Comparison of ENCODE assay signal across 8 mouse cellular contexts in the genomic region with DNA sequence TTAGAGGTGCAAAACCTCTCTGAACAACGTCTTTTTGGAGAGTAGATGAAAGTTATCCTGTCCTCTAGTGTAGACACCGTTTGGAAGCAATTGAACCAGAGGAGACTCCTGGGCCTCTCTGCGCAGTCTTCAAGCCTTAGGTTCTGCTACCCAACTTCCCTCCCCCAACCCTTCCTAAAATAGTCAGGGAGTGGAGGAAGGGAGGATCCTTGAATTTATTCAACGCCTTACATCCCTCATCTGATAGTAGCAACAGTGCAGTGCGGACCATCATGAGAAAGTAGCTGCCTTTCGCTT. TPM values are rescaled to one million over a fixed set of nuclear protein-coding genes. Genes with fewer than 3 reads are reported as not detected.
DNase-seq lines count a peak whose midpoint lies in the region; ATAC-seq lines count a peak whose summit lies in the region.

No protein-coding gene starts in this region.

- no peak for DNase-seq in cerebellum, postnatal 14 days
- no peak for DNase-seq in embryonic facial prominence, embryonic 10.5 days (ENCODE audit: low spot score)
- DNase-seq in lung, postnatal 10 days, result peak; percentile 24
- no peak for DNase-seq in thymus, postnatal 0 days (ENCODE audit: low spot score)
- DNase-seq in adrenal gland, adult 18-20 months (ENCODE audit: low spot score in 2 of 2), result no peak
- DNase-seq in layer of hippocampus, postnatal 25 days (ENCODE audit: extremely low spot score in 1 of 2, low spot score in 1 of 2), result no peak

- peak overlapping the region; percentile 83 for H3K4me2 ChIP-seq in hindbrain, embryonic 13.5 days

- peaks cover 20% of the 10 kb centered on the region for H3K27me3 ChIP-seq in embryonic facial prominence, embryonic 10.5 days (replicated peaks; ENCODE audit: low read depth, poor library complexity, severe bottlenecking)
- no peaks in the 10 kb centered on the region for H3K27me3 ChIP-seq in hindbrain, embryonic 13.5 days

- peak overlapping the region; percentile 62 for H3K4me3 ChIP-seq in embryonic facial prominence, embryonic 10.5 days
- peak overlapping the region; percentile 66 for H3K4me3 ChIP-seq in hindbrain, embryonic 13.5 days

- peaks cover 14% of the 10 kb centered on the region for H3K4me1 ChIP-seq in embryonic facial prominence, embryonic 10.5 days
- H3K4me1 ChIP-seq in hindbrain, embryonic 13.5 days (replicated peaks), result peaks cover 8% of the 10 kb centered on the region

- peak; percentile 38; the same call in 1 of the 2 replicates for ATAC-seq in cerebellum, adult (ENCODE audit: insufficient number of reproducible peaks, low FRiP score, low TSS enrichment)
- no peak for ATAC-seq in hindbrain, embryonic 13.5 days (ENCODE audit: low FRiP score)

- H3K9me3 ChIP-seq in embryonic facial prominence, embryonic 10.5 days, result no peaks in the 10 kb centered on the region
- H3K9me3 ChIP-seq in hindbrain, embryonic 13.5 days, result no peaks in the 10 kb centered on the region

- H3K9ac ChIP-seq in hindbrain, embryonic 13.5 days, result peak overlapping the region; percentile 83

- no peak overlapping the region for H3K27ac ChIP-seq in embryonic facial prominence, embryonic 10.5 days (replicated peaks)
- peak overlapping the region; percentile 85 for H3K27ac ChIP-seq in hindbrain, embryonic 13.5 days

- no peaks in the 10 kb centered on the region for H3K36me3 ChIP-seq in embryonic facial prominence, embryonic 10.5 days (replicated peaks)
- no peaks in the 10 kb centered on the region for H3K36me3 ChIP-seq in hindbrain, embryonic 13.5 days

- 6% methylated on average over 6 of the region's 6 CpGs for WGBS in embryonic facial prominence, embryonic 10.5 days
- 9% methylated on average over 6 of the region's 6 CpGs for WGBS in hindbrain, embryonic 13.5 days

RNA-seq across cellular contexts. Expression of a gene that starts 1.5 kb away (rescaled TPM):
- polyA plus RNA-seq in embryonic facial prominence, embryonic 10.5 days (2016; fragmentation: Nextera tagmentation; extraction: Ambion mirVana), result 2.5 and 2.6 TPM in 2 replicates
- 8.6 and 10.3 TPM in 2 replicates for polyA plus RNA-seq in hindbrain, embryonic 13.5 days (2015; fragmentation: Nextera tagmentation; extraction: Ambion mirVana)
- 8.3 and 11.5 TPM in 2 replicates for polyA plus RNA-seq in thymus, postnatal 0 days (2015; fragmentation: Nextera tagmentation; extraction: Ambion mirVana)
- 10 to 100 TPM; 17.9 to 23.0 TPM for total RNA-seq in adrenal gland, adult 18-20 months (2021)
- 100 to 1,000 TPM; 241 to 279 TPM for total RNA-seq in layer of hippocampus, postnatal 25 days (2021)

RNA-seq across cellular contexts. Expression of a gene that starts 43.8 kb away (rescaled TPM):
- 1.5 and 2.0 TPM in 2 replicates for polyA plus RNA-seq in embryonic facial prominence, embryonic 10.5 days (2016; fragmentation: Nextera tagmentation; extraction: Ambion mirVana)
- 1.3 and 1.8 TPM in 2 replicates for polyA plus RNA-seq in hindbrain, embryonic 13.5 days (2015; fragmentation: Nextera tagmentation; extraction: Ambion mirVana)
- polyA plus RNA-seq in thymus, postnatal 0 days (2015; fragmentation: Nextera tagmentation; extraction: Ambion mirVana), result 1.3 and 1.5 TPM in 2 replicates
- total RNA-seq in adrenal gland, adult 18-20 months (2021), result 1 to 10 TPM; 2.9 TPM
- under 1 TPM; 0.25 to 0.54 TPM for total RNA-seq in layer of hippocampus, postnatal 25 days (2021)
